Mouse (Mus musculus) kidney, embryonic 14.5 days (tissue): Measurements from ENCODE around the gene Dcaf4. TPM values are rescaled to one million over a fixed set of nuclear protein-coding genes. Genes with fewer than 3 reads are reported as not detected.

Experiments used
- ATAC-seq: fragments of 200-750 bp; cut with Nextera tagmentation; 2 replicates; pipeline ENCODE4 v1.8.0; 2017; ENCODE audit warnings: moderate number of reproducible peaks, mild to moderate bottlenecking, moderate TSS enrichment, moderate library complexity; ENCODE audit not compliant: low FRiP score, low TSS enrichment
- H3K27ac ChIP-seq: fragments of 300-500 bp; sonication (generic); 2 replicates; pipeline ENCODE4 v1.5.1; 2014; ENCODE audit warnings: low read depth, mild to moderate bottlenecking, low read length, moderate library complexity, mixed read lengths
- H3K27me3 ChIP-seq: fragments of 300-500 bp; sonication (generic); 2 replicates; pipeline ENCODE4 v1.6.1; 2014; ENCODE audit warnings: mild to moderate bottlenecking, low read length; ENCODE audit not compliant: control insufficient read depth, insufficient read depth
- H3K36me3 ChIP-seq: fragments of 300-500 bp; sonication (generic); 2 replicates; pipeline ENCODE4 v1.6.1; 2014; ENCODE audit warnings: low read length, mixed read lengths; ENCODE audit not compliant: control insufficient read depth, insufficient read depth
- H3K4me1 ChIP-seq: fragments of 300-500 bp; sonication (generic); 2 replicates; pipeline ENCODE4 v1.6.1; 2014; ENCODE audit warnings: low read length, mixed read lengths; ENCODE audit not compliant: control insufficient read depth, insufficient read depth
- H3K4me2 ChIP-seq: fragments of 300-500 bp; sonication (generic); replicated peaks from 2 replicates; pipeline ENCODE4 v1.6.1; 2014; ENCODE audit warnings: low read depth, mild to moderate bottlenecking, low read length
- H3K4me3 ChIP-seq: fragments of 300-500 bp; sonication (generic); 2 replicates; pipeline ENCODE4 v1.5.1; 2014; ENCODE audit warnings: mild to moderate bottlenecking, low read length
- H3K9ac ChIP-seq: fragments of 300-500 bp; sonication (generic); 2 replicates; pipeline ENCODE4 v1.6.1; 2014; ENCODE audit warnings: low read depth, mild to moderate bottlenecking, low read length, moderate library complexity
- H3K9me3 ChIP-seq: fragments of 300-500 bp; sonication (generic); 2 replicates; pipeline ENCODE4 v1.6.1; 2016; ENCODE audit warnings: low read length; ENCODE audit not compliant: control insufficient read depth
- whole genome bisulfite sequencing: fragments of 180-500 bp; shearing (Covaris S2); extraction: QIAGEN DNeasy Blood & Tissue Kit; methylation state at CpG from one replicate; pipeline ENCODE4 v1.1.7; 2014; 5-methylcytosine and 5-hydroxymethylcytosine counted together
- polyA plus RNA-seq: library from polyadenylated mRNA; unstranded; fragments of >200 nt; fragmentation: Nextera tagmentation; extraction: Ambion mirVana; gene quantifications from 2 replicates; pipeline ENCODE4 v1.2.1, GENCODE M21; 2014

Gene Dcaf4
- polyA plus RNA-seq, 1 experiment from 2014 or later, result 28.1 TPM

- Histone ChIP-seq H3K27ac (no peak overlapping the region), H3K4me1 (peaks cover 22% of the 10 kb centered on the region; the same call in 1 of the 2 replicates), H3K4me2 (peak overlapping the region; percentile 99), H3K27me3 (no peaks in the 10 kb centered on the region), H3K4me3 (peak overlapping the region; percentile 69), H3K9me3 (no peaks in the 10 kb centered on the region), H3K36me3 (no peaks in the 10 kb centered on the region), H3K9ac (peak overlapping the region; percentile 76)
- 2% methylated on average over 24 of the region's 24 CpGs for WGBS
- ATAC-seq, result no peak
Observed at GRCm38 (mm10) chr12:83484855-83485745, 35.2 kb upstream of the Dcaf4 start.

- ATAC-seq, result no peak
- Histone ChIP-seq H3K27me3 (no peaks in the 10 kb centered on the region), H3K9ac (peak overlapping the region; percentile 76), H3K4me3 (peak overlapping the region; percentile 69), H3K4me2 (peak overlapping the region; percentile 99), H3K27ac (0 out of 2 replicates have a peak overlapping the region, but pooled peaks have one; percentile 85), H3K4me1 (peaks cover 21% of the 10 kb centered on the region; the same call in 1 of the 2 replicates), H3K36me3 (no peaks in the 10 kb centered on the region), H3K9me3 (no peaks in the 10 kb centered on the region)
- under 1% methylated on average over 53 of the region's 53 CpGs for WGBS
Observed at GRCm38 (mm10) chr12:83485911-83486670, 34.2 kb upstream of the Dcaf4 start.

GRCm38 (mm10) chr12:83486671-83487461, 33.4 kb upstream of the Dcaf4 start:
- H3K4me1 ChIP-seq, result peaks cover 18% of the 10 kb centered on the region; the same call in 1 of the 2 replicates
- WGBS, result under 1% methylated on average over 70 of the region's 73 CpGs
- peak overlapping the region; percentile 85 for H3K27ac ChIP-seq
- peak; percentile 65 for ATAC-seq
- H3K4me3 ChIP-seq, result peak overlapping the region; percentile 69
- no peaks in the 10 kb centered on the region for H3K27me3 ChIP-seq
- H3K36me3 ChIP-seq, result no peaks in the 10 kb centered on the region
- peak overlapping the region; percentile 76 for H3K9ac ChIP-seq
- H3K4me2 ChIP-seq, result peak overlapping the region; percentile 99
- peaks cover 4% of the 10 kb centered on the region; the same call in 1 of the 2 replicates for H3K9me3 ChIP-seq

- Histone ChIP-seq H3K9ac (peak within 1 kb of the TSS; percentile 76), H3K9me3 (peaks cover 4% of the 10 kb centered on the region; the same call in 1 of the 2 replicates), H3K27me3 (no peaks in the 10 kb centered on the region), H3K27ac (peak within 1 kb of the TSS; percentile 85), H3K4me3 (peak within 1 kb of the TSS; percentile 69), H3K36me3 (no peaks in the 10 kb centered on the region), H3K4me2 (peak within 1 kb of the TSS; percentile 99), H3K4me1 (peaks cover 18% of the 10 kb centered on the region; the same call in 1 of the 2 replicates)
- under 1% methylated on average over 31 of the region's 31 CpGs for WGBS
- peak; percentile 95 for ATAC-seq
Observed at GRCm38 (mm10) chr12:83487476-83487991, 32.7 kb upstream of the Dcaf4 start, which contains the start of gene Dpf3. Gene Dpf3, minus strand, starts transcription at chr12:83487716.

- Histone ChIP-seq H3K27ac (no peak overlapping the region), H3K9me3 (peaks cover 4% of the 10 kb centered on the region; the same call in 1 of the 2 replicates), H3K36me3 (no peaks in the 10 kb centered on the region), H3K4me2 (peak overlapping the region; percentile 99), H3K27me3 (no peaks in the 10 kb centered on the region), H3K4me3 (peak overlapping the region; percentile 69), H3K4me1 (peaks cover 18% of the 10 kb centered on the region; the same call in 1 of the 2 replicates), H3K9ac (peak overlapping the region; percentile 52)
- under 1% methylated on average over 29 of the region's 29 CpGs for WGBS
- ATAC-seq, result 0 out of 2 replicates have a peak, but pooled peaks have one; percentile 3
Observed at GRCm38 (mm10) chr12:83488211-83488941, 31.9 kb upstream of the Dcaf4 start.

GRCm38 (mm10) chr12:83489748-83490147, 30.5 kb upstream of the Dcaf4 start:
- no peak overlapping the region for H3K4me2 ChIP-seq
- peaks cover 13% of the 10 kb centered on the region; the same call in 1 of the 2 replicates for H3K4me1 ChIP-seq
- no peak overlapping the region for H3K27ac ChIP-seq
- H3K4me3 ChIP-seq, result no peak overlapping the region
- 34% methylated on average over 2 of the region's 2 CpGs for WGBS
- H3K36me3 ChIP-seq, result no peaks in the 10 kb centered on the region
- H3K9ac ChIP-seq, result no peak overlapping the region
- ATAC-seq, result no peak
- peaks cover 4% of the 10 kb centered on the region; the same call in 1 of the 2 replicates for H3K9me3 ChIP-seq
- no peaks in the 10 kb centered on the region for H3K27me3 ChIP-seq

GRCm38 (mm10) chr12:83491609-83492008, 28.7 kb upstream of the Dcaf4 start:
- H3K27me3 ChIP-seq, result no peaks in the 10 kb centered on the region
- peaks cover 7% of the 10 kb centered on the region; the same call in 1 of the 2 replicates for H3K4me1 ChIP-seq
- H3K36me3 ChIP-seq, result no peaks in the 10 kb centered on the region
- no peak for ATAC-seq
- no peak overlapping the region for H3K4me3 ChIP-seq
- H3K27ac ChIP-seq, result no peak overlapping the region
- WGBS, result 60% methylated on average over 1 of the region's 1 CpGs
- H3K4me2 ChIP-seq, result no peak overlapping the region
- peaks cover 4% of the 10 kb centered on the region; the same call in 1 of the 2 replicates for H3K9me3 ChIP-seq
- H3K9ac ChIP-seq, result no peak overlapping the region
